Mouse (Mus musculus) lung, postnatal 0 days (tissue): ENCODE data around the gene Gnpnat1.

Source experiments
- CTCF ChIP-seq: IDR thresholded peaks from 2 replicates; pipeline ENCODE4 v1.5.1; 2016; ENCODE audit warnings: antibody characterized with exemption, mild to moderate bottlenecking
- EP300 ChIP-seq: IDR thresholded peaks from 2 replicates; pipeline ENCODE4 v1.6.1; 2016; ENCODE audit warnings: antibody characterized with exemption, mild to moderate bottlenecking, control low read depth

- TF ChIP-seq EP300 = no peak
- peak; percentile 62 for TF ChIP-seq CTCF
Measured at GRCm38 (mm10) chr14:45399836-45400235, 4.9 kb downstream of the Gnpnat1 start.
